Mouse (Mus musculus) kidney, adult 2 months (tissue): Measurements from ENCODE around the gene Iqsec1.

Source experiments
- CTCF ChIP-seq: fragments of 200-500 bp; conservative IDR thresholded peaks from 2 replicates; pipeline ENCODE4 v1.5.1; 2011; ENCODE audit warnings: low read depth, mild to moderate bottlenecking, control low read depth, low read length, moderate library complexity, mixed read lengths; ENCODE audit not compliant: insufficient read depth, insufficient read length
- POLR2A ChIP-seq: fragments of 200-500 bp; IDR thresholded peaks from one replicate; pipeline ENCODE4 v1.6.1; 2011; ENCODE audit warnings: low read depth, low read length, control low read depth

GRCm38 (mm10) chr6:90763295-90763694 is 225.2 kb downstream of the Iqsec1 start:
- TF ChIP-seq CTCF (no peak), POLR2A (no peak)
